Mouse (Mus musculus): ENCODE measurements at regions not wholly inside any gene's neighbourhood (a gene's known extent, or its start where the extent isn't known, plus 50 kb on each side); places are given as distances from the start of the nearest gene placed in this dataset.

DNA sequence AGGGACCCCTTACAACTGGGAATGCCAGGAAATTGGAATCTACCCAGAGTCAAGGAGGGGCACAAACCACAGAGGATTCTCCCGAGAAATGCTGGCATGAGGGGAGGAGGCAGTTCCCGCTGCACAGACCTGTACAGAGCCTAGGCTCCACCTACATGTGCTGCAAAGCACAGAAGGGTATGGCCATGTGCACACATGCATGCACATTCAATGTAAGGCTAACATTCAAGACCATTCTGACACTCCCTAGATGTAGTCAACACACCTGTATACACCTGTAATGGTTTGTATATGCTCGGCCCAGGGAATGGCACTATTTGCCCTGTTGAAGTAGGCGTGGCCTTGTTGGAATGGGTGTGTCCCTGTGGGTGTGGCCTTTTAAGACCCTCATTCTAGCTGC lies 238.0 kb downstream of the Prex1 start:
- no peak for TF ChIP-seq CTCF (conservative IDR thresholded peaks at IDR 0.05; ENCODE audit: low read length)
- no peak for TF ChIP-seq NANOG (IDR thresholded peaks at IDR 0.05; ENCODE audit: borderline replicate concordance, low read length)
